Mouse (Mus musculus) forebrain, embryonic 15.5 days (tissue): ENCODE data around the gene Susd3. TPM values are rescaled to one million over a fixed set of nuclear protein-coding genes. Genes with fewer than 3 reads are reported as not detected.
A peak's percentile ranks its signal among the peaks of the same experiment; 100 is the strongest.

Experiments
- ATAC-seq: fragments of 200-750 bp; cut with Nextera tagmentation; replicated peaks from 2 replicates; pipeline ENCODE4 v1.8.0; 2017; ENCODE audit warnings: mild to moderate bottlenecking, moderate TSS enrichment, moderate library complexity
- H3K27ac ChIP-seq: fragments of 300-500 bp; sonication (generic); replicated peaks from 2 replicates; pipeline ENCODE4 v1.5.1; 2015; ENCODE audit warnings: mild to moderate bottlenecking, inconsistent platforms
- H3K27me3 ChIP-seq: fragments of 300-500 bp; sonication (generic); 2 replicates; pipeline ENCODE4 v1.6.1; 2015; ENCODE audit warnings: inconsistent platforms
- H3K36me3 ChIP-seq: fragments of 300-500 bp; sonication (generic); 2 replicates; pipeline ENCODE4 v1.6.1; 2015; ENCODE audit warnings: mild to moderate bottlenecking, inconsistent platforms
- H3K4me1 ChIP-seq: fragments of 300-500 bp; sonication (generic); 2 replicates; pipeline ENCODE4 v1.6.1; 2015; ENCODE audit warnings: inconsistent platforms
- H3K4me2 ChIP-seq: fragments of 300-500 bp; sonication (generic); replicated peaks from 2 replicates; pipeline ENCODE4 v1.6.1; 2015; ENCODE audit warnings: mild to moderate bottlenecking, inconsistent platforms
- H3K4me3 ChIP-seq: fragments of 300-500 bp; sonication (generic); 2 replicates; pipeline ENCODE4 v1.5.1; 2015; ENCODE audit warnings: mild to moderate bottlenecking, inconsistent platforms
- H3K9ac ChIP-seq: fragments of 300-500 bp; sonication (generic); replicated peaks from 2 replicates; pipeline ENCODE4 v1.6.1; 2015; ENCODE audit warnings: mild to moderate bottlenecking, inconsistent platforms
- H3K9me3 ChIP-seq: fragments of 300-500 bp; sonication (generic); 2 replicates; pipeline ENCODE4 v1.6.1; 2016; ENCODE audit warnings: inconsistent platforms
- WGBS: fragments of 180-500 bp; shearing (Covaris S2); methylation state at CpG from one replicate; pipeline ENCODE4 v1.1.7; 2015; ENCODE audit warnings: mixed read lengths; 5-methylcytosine and 5-hydroxymethylcytosine counted together
- polyA plus RNA-seq: library from polyadenylated mRNA; unstranded; fragments of >200 nt; fragmentation: Nextera tagmentation; extraction: Ambion mirVana; gene quantifications from 2 replicates; pipeline ENCODE4 v1.2.1, GENCODE M21; 2015

Gene Susd3
- polyA plus RNA-seq, 1 experiment from 2014 or later = 0.98 TPM

- no peak overlapping the region for H3K4me3 ChIP-seq
- 87% methylated on average over 12 of the region's 12 CpGs for WGBS
- no peak overlapping the region for H3K27ac ChIP-seq
- no peaks in the 10 kb centered on the region for H3K36me3 ChIP-seq
- ATAC-seq = no peak
- no peaks in the 10 kb centered on the region for H3K27me3 ChIP-seq
- no peaks in the 10 kb centered on the region for H3K9me3 ChIP-seq
- H3K4me1 ChIP-seq = peaks cover 21% of the 10 kb centered on the region
- H3K9ac ChIP-seq = no peak overlapping the region
- no peak overlapping the region for H3K4me2 ChIP-seq
Measured at GRCm38 (mm10) chr13:49189970-49190870, 58.3 kb downstream of the Susd3 start.

GRCm38 (mm10) chr13:49188966-49189360, 59.5 kb downstream of the Susd3 start:
- Histone ChIP-seq H3K4me1 (peaks cover 21% of the 10 kb centered on the region), H3K9ac (no peak overlapping the region), H3K4me3 (no peak overlapping the region), H3K36me3 (no peaks in the 10 kb centered on the region), H3K27me3 (no peaks in the 10 kb centered on the region), H3K9me3 (no peaks in the 10 kb centered on the region), H3K27ac (no peak overlapping the region), H3K4me2 (no peak overlapping the region)
- ATAC-seq = no peak
- WGBS = 44% methylated on average over 2 of the region's 2 CpGs

GRCm38 (mm10) chr13:49188219-49188965, 60.1 kb downstream of the Susd3 start:
- no peaks in the 10 kb centered on the region for H3K9me3 ChIP-seq
- H3K27ac ChIP-seq = no peak overlapping the region
- H3K36me3 ChIP-seq = no peaks in the 10 kb centered on the region
- H3K9ac ChIP-seq = peak overlapping the region; percentile 65
- peak overlapping the region; percentile 100 for H3K4me2 ChIP-seq
- peak; percentile 28 for ATAC-seq
- WGBS = 23% methylated on average over 15 of the region's 15 CpGs
- H3K4me3 ChIP-seq = peak overlapping the region; percentile 81
- H3K27me3 ChIP-seq = no peaks in the 10 kb centered on the region
- H3K4me1 ChIP-seq = peaks cover 21% of the 10 kb centered on the region

GRCm38 (mm10) chr13:49187288-49188218, 61.0 kb downstream of the Susd3 start, which contains the start of gene Ninj1:
TSS of gene Ninj1 (plus strand) at chr13:49187485.
- peak within 1 kb of the TSS; percentile 65 for H3K9ac ChIP-seq
- H3K9me3 ChIP-seq = no peaks in the 10 kb centered on the region
- ATAC-seq = peak; percentile 95
- no peaks in the 10 kb centered on the region for H3K36me3 ChIP-seq
- H3K27ac ChIP-seq = peak within 1 kb of the TSS; percentile 41; the same call in 1 of the 2 replicates
- H3K4me2 ChIP-seq = peak within 1 kb of the TSS; percentile 100
- H3K4me1 ChIP-seq = peaks cover 21% of the 10 kb centered on the region
- no peaks in the 10 kb centered on the region for H3K27me3 ChIP-seq
- H3K4me3 ChIP-seq = peak within 1 kb of the TSS; percentile 81
- WGBS = under 1% methylated on average over 73 of the region's 87 CpGs

- peak; percentile 12 for ATAC-seq
- peak overlapping the region; percentile 25; the same call in 1 of the 2 replicates for H3K27ac ChIP-seq
- peaks cover 21% of the 10 kb centered on the region for H3K4me1 ChIP-seq
- 15% methylated on average over 11 of the region's 11 CpGs for WGBS
- H3K4me2 ChIP-seq = peak overlapping the region; percentile 100
- H3K36me3 ChIP-seq = no peaks in the 10 kb centered on the region
- H3K4me3 ChIP-seq = peak overlapping the region; percentile 81
- no peaks in the 10 kb centered on the region for H3K9me3 ChIP-seq
- H3K9ac ChIP-seq = peak overlapping the region; percentile 65
- H3K27me3 ChIP-seq = no peaks in the 10 kb centered on the region
Measured at GRCm38 (mm10) chr13:49186798-49187287, 61.7 kb downstream of the Susd3 start.

- H3K27me3 ChIP-seq = no peaks in the 10 kb centered on the region
- peaks cover 29% of the 10 kb centered on the region for H3K4me1 ChIP-seq
- H3K36me3 ChIP-seq = no peaks in the 10 kb centered on the region
- no peak overlapping the region for H3K4me2 ChIP-seq
- no peak overlapping the region for H3K9ac ChIP-seq
- no peak overlapping the region for H3K27ac ChIP-seq
- H3K9me3 ChIP-seq = no peaks in the 10 kb centered on the region
- no peak overlapping the region for H3K4me3 ChIP-seq
- no peak for ATAC-seq
- WGBS = 55% methylated on average over 5 of the region's 5 CpGs
Measured at GRCm38 (mm10) chr13:49183646-49184045, 64.9 kb downstream of the Susd3 start.

- peaks cover 29% of the 10 kb centered on the region for H3K4me1 ChIP-seq
- WGBS = 58% methylated on average over 5 of the region's 5 CpGs
- ATAC-seq = no peak
Measured at GRCm38 (mm10) chr13:49183161-49183560, 65.3 kb downstream of the Susd3 start.

GRCm38 (mm10) chr13:49181411-49181984, 67.0 kb downstream of the Susd3 start:
- H3K4me1 ChIP-seq = peaks cover 16% of the 10 kb centered on the region
- H3K4me2 ChIP-seq = no peak overlapping the region
- no peak overlapping the region for H3K9ac ChIP-seq
- no peaks in the 10 kb centered on the region for H3K36me3 ChIP-seq
- no peak for ATAC-seq
- no peak overlapping the region for H3K4me3 ChIP-seq
- H3K27ac ChIP-seq = no peak overlapping the region
- H3K9me3 ChIP-seq = no peaks in the 10 kb centered on the region
- no peaks in the 10 kb centered on the region for H3K27me3 ChIP-seq
- WGBS = 82% methylated on average over 3 of the region's 3 CpGs

More at GRCm38 (mm10) chr13:49183161-49183560, 65.3 kb downstream of the Susd3 start:
- Histone ChIP-seq H3K4me2 (no peak overlapping the region), H3K27me3 (no peaks in the 10 kb centered on the region), H3K4me3 (no peak overlapping the region), H3K9ac (no peak overlapping the region), H3K27ac (no peak overlapping the region), H3K9me3 (no peaks in the 10 kb centered on the region), H3K36me3 (no peaks in the 10 kb centered on the region)

- WGBS = 65% methylated on average over 1 of the region's 1 CpGs
- H3K9me3 ChIP-seq = no peaks in the 10 kb centered on the region
- no peak overlapping the region for H3K9ac ChIP-seq
- no peak overlapping the region for H3K4me2 ChIP-seq
- no peaks in the 10 kb centered on the region for H3K27me3 ChIP-seq
- no peak for ATAC-seq
- H3K27ac ChIP-seq = no peak overlapping the region
- H3K4me3 ChIP-seq = no peak overlapping the region
- H3K36me3 ChIP-seq = no peaks in the 10 kb centered on the region
- peaks cover 15% of the 10 kb centered on the region for H3K4me1 ChIP-seq
Measured at GRCm38 (mm10) chr13:49180691-49181090, 67.8 kb downstream of the Susd3 start.
